Mouse (Mus musculus) neural tube, embryonic 13.5 days (tissue): Measurements from ENCODE around the gene Oas1d. TPM values are rescaled to one million over a fixed set of nuclear protein-coding genes. Genes with fewer than 3 reads are reported as not detected.
"Not testable (repeated sequence)": the region's sequence is repeated elsewhere in the genome, so short reads cannot be mapped to it uniquely, and the experiment has no call there.

Experiments
- ATAC-seq: fragments of 200-750 bp; cut with Nextera tagmentation; 2 replicates; pipeline ENCODE4 v1.8.0; 2017; ENCODE audit warnings: low read depth, mild to moderate bottlenecking, moderate TSS enrichment, moderate library complexity
- H3K27ac ChIP-seq: fragments of 300-500 bp; sonication (generic); replicated peaks from 2 replicates; pipeline ENCODE4 v1.5.1; 2015; ENCODE audit warnings: moderate library complexity, mild to moderate bottlenecking, inconsistent platforms
- H3K27me3 ChIP-seq: fragments of 300-500 bp; sonication (generic); 2 replicates; pipeline ENCODE4 v1.6.1; 2015; ENCODE audit warnings: mild to moderate bottlenecking, inconsistent platforms
- H3K36me3 ChIP-seq: fragments of 300-500 bp; sonication (generic); 2 replicates; pipeline ENCODE4 v1.6.1; 2015; ENCODE audit warnings: mild to moderate bottlenecking, inconsistent platforms
- H3K4me1 ChIP-seq: fragments of 300-500 bp; sonication (generic); replicated peaks from 2 replicates; pipeline ENCODE4 v1.6.1; 2015; ENCODE audit warnings: inconsistent platforms
- H3K4me2 ChIP-seq: fragments of 300-500 bp; sonication (generic); 2 replicates; pipeline ENCODE4 v1.6.1; 2015; ENCODE audit warnings: inconsistent platforms, mild to moderate bottlenecking, moderate library complexity
- H3K4me3 ChIP-seq: fragments of 300-500 bp; sonication (generic); 2 replicates; pipeline ENCODE4 v1.5.1; 2015; ENCODE audit warnings: mild to moderate bottlenecking, inconsistent platforms
- H3K9ac ChIP-seq: fragments of 300-500 bp; sonication (generic); 2 replicates; pipeline ENCODE4 v1.6.1; 2015; ENCODE audit warnings: moderate library complexity, mild to moderate bottlenecking, inconsistent platforms
- H3K9me3 ChIP-seq: fragments of 300-500 bp; sonication (generic); 2 replicates; pipeline ENCODE4 v1.6.1; 2016; ENCODE audit warnings: inconsistent platforms
- WGBS: fragments of 180-500 bp; shearing (Covaris S2); methylation state at CpG from one replicate; pipeline ENCODE4 v1.1.7; 2015; 5-methylcytosine and 5-hydroxymethylcytosine counted together
- polyA plus RNA-seq: library from polyadenylated mRNA; unstranded; fragments of >200 nt; fragmentation: Nextera tagmentation; extraction: Ambion mirVana; gene quantifications from 2 replicates; pipeline ENCODE4 v1.2.1, GENCODE M21; 2015

Gene Oas1d
- not detected in 2 replicates for polyA plus RNA-seq

GRCm38 (mm10) chr5:120914204-120914603 is at the start of gene Oas1d:
Gene Oas1d, plus strand, starts transcription at chr5:120914536.
- not testable (repeated sequence) for H3K9ac ChIP-seq, H3K4me1 ChIP-seq, H3K27me3 ChIP-seq, H3K27ac ChIP-seq, H3K36me3 ChIP-seq, ATAC-seq, H3K9me3 ChIP-seq, H3K4me3 ChIP-seq, H3K4me2 ChIP-seq
- 51% methylated on average over 8 of the region's 8 CpGs for WGBS

- H3K4me1 ChIP-seq, result no peaks in the 10 kb centered on the region
- no peaks in the 10 kb centered on the region for H3K36me3 ChIP-seq
- no peaks in the 10 kb centered on the region for H3K9me3 ChIP-seq
- no peak overlapping the region for H3K4me3 ChIP-seq
- WGBS, result 75% methylated on average over 3 of the region's 3 CpGs
- H3K4me2 ChIP-seq, result no peak overlapping the region
- no peaks in the 10 kb centered on the region for H3K27me3 ChIP-seq
- ATAC-seq, result no peak
- H3K27ac ChIP-seq, result no peak overlapping the region
- no peak overlapping the region for H3K9ac ChIP-seq
Observed at GRCm38 (mm10) chr5:120865336-120865860, 48.9 kb upstream of the Oas1d start.

- no peak overlapping the region for H3K27ac ChIP-seq
- no peak for ATAC-seq
- H3K4me3 ChIP-seq, result no peak overlapping the region
- no peaks in the 10 kb centered on the region for H3K36me3 ChIP-seq
- 75% methylated on average over 7 of the region's 7 CpGs for WGBS
- H3K4me2 ChIP-seq, result no peak overlapping the region
- H3K4me1 ChIP-seq, result no peaks in the 10 kb centered on the region
- no peaks in the 10 kb centered on the region for H3K9me3 ChIP-seq
- H3K9ac ChIP-seq, result no peak overlapping the region
- H3K27me3 ChIP-seq, result 0 out of 2 replicates have a peak, but pooled peaks cover 4% of the 10 kb centered on the region
Observed at GRCm38 (mm10) chr5:120869436-120870015, 44.8 kb upstream of the Oas1d start.

GRCm38 (mm10) chr5:120870081-120870480 is 44.3 kb upstream of the Oas1d start:
- Histone ChIP-seq H3K9me3 (no peaks in the 10 kb centered on the region), H3K4me1 (no peaks in the 10 kb centered on the region), H3K9ac (no peak overlapping the region), H3K27ac (no peak overlapping the region), H3K27me3 (0 out of 2 replicates have a peak, but pooled peaks cover 4% of the 10 kb centered on the region), H3K36me3 (no peaks in the 10 kb centered on the region), H3K4me3 (no peak overlapping the region), H3K4me2 (no peak overlapping the region)
- no peak for ATAC-seq
- 50% methylated on average over 3 of the region's 3 CpGs for WGBS

GRCm38 (mm10) chr5:120870782-120871181 is 43.6 kb upstream of the Oas1d start:
- Histone ChIP-seq H3K9ac (no peak overlapping the region), H3K27me3 (0 out of 2 replicates have a peak, but pooled peaks cover 4% of the 10 kb centered on the region), H3K4me2 (no peak overlapping the region), H3K4me3 (no peak overlapping the region), H3K4me1 (no peaks in the 10 kb centered on the region), H3K27ac (no peak overlapping the region), H3K36me3 (no peaks in the 10 kb centered on the region), H3K9me3 (no peaks in the 10 kb centered on the region)
- 82% methylated on average over 7 of the region's 7 CpGs for WGBS
- no peak for ATAC-seq

- 47% methylated on average over 2 of the region's 2 CpGs for WGBS
- 0 out of 2 replicates have a peak, but pooled peaks cover 4% of the 10 kb centered on the region for H3K27me3 ChIP-seq
- no peaks in the 10 kb centered on the region for H3K36me3 ChIP-seq
- no peaks in the 10 kb centered on the region for H3K4me1 ChIP-seq
- no peak overlapping the region for H3K4me3 ChIP-seq
- H3K4me2 ChIP-seq, result no peak overlapping the region
- H3K27ac ChIP-seq, result no peak overlapping the region
- H3K9ac ChIP-seq, result no peak overlapping the region
- no peak for ATAC-seq
- H3K9me3 ChIP-seq, result no peaks in the 10 kb centered on the region
Observed at GRCm38 (mm10) chr5:120871469-120871868, 42.9 kb upstream of the Oas1d start.

GRCm38 (mm10) chr5:120876839-120877238 is 37.5 kb upstream of the Oas1d start:
- not testable (repeated sequence) for H3K9ac ChIP-seq, H3K9me3 ChIP-seq, H3K4me3 ChIP-seq, H3K36me3 ChIP-seq, H3K27ac ChIP-seq, ATAC-seq, H3K4me2 ChIP-seq, H3K27me3 ChIP-seq, H3K4me1 ChIP-seq
- 78% methylated on average over 2 of the region's 3 CpGs for WGBS

- H3K9me3 ChIP-seq, H3K27ac ChIP-seq, H3K4me3 ChIP-seq, H3K27me3 ChIP-seq, H3K9ac ChIP-seq, H3K36me3 ChIP-seq, H3K4me2 ChIP-seq, ATAC-seq, H3K4me1 ChIP-seq: not testable (repeated sequence)
- 83% methylated on average over 2 of the region's 2 CpGs for WGBS
Observed at GRCm38 (mm10) chr5:120877407-120877806, 36.9 kb upstream of the Oas1d start.

GRCm38 (mm10) chr5:120878803-120879202 is 35.5 kb upstream of the Oas1d start:
- not testable (repeated sequence) for H3K4me1 ChIP-seq, H3K36me3 ChIP-seq, H3K4me3 ChIP-seq, ATAC-seq, H3K27me3 ChIP-seq, H3K4me2 ChIP-seq, H3K9ac ChIP-seq, H3K9me3 ChIP-seq, H3K27ac ChIP-seq
- WGBS, result 58% methylated on average over 2 of the region's 2 CpGs

- not testable (repeated sequence) for H3K4me1 ChIP-seq, H3K36me3 ChIP-seq, H3K27me3 ChIP-seq, ATAC-seq, H3K9me3 ChIP-seq, H3K4me3 ChIP-seq, H3K9ac ChIP-seq, H3K27ac ChIP-seq, H3K4me2 ChIP-seq
- 91% methylated on average over 6 of the region's 6 CpGs for WGBS
Observed at GRCm38 (mm10) chr5:120881681-120882080, 32.7 kb upstream of the Oas1d start.

GRCm38 (mm10) chr5:120887413-120887812 is 26.9 kb upstream of the Oas1d start, which contains the start of gene Oas1g:
Gene Oas1g, minus strand, starts transcription at chr5:120887613.
- not testable (repeated sequence) for H3K4me1 ChIP-seq, H3K27me3 ChIP-seq, H3K9ac ChIP-seq, H3K4me3 ChIP-seq, ATAC-seq, H3K9me3 ChIP-seq, H3K36me3 ChIP-seq, H3K27ac ChIP-seq, H3K4me2 ChIP-seq
- WGBS, result 25% methylated on average over 6 of the region's 9 CpGs

GRCm38 (mm10) chr5:120887831-120888230 is 26.5 kb upstream of the Oas1d start:
- Histone ChIP-seq H3K4me3 (no peak overlapping the region), H3K27ac (no peak overlapping the region), H3K4me1 (no peaks in the 10 kb centered on the region), H3K9me3 (no peaks in the 10 kb centered on the region), H3K27me3 (no peaks in the 10 kb centered on the region), H3K4me2 (no peak overlapping the region), H3K36me3 (no peaks in the 10 kb centered on the region), H3K9ac (no peak overlapping the region)
- WGBS, result 61% methylated on average over 6 of the region's 6 CpGs
- no peak for ATAC-seq

GRCm38 (mm10) chr5:120888294-120888815 is 26.0 kb upstream of the Oas1d start:
- H3K4me3 ChIP-seq, ATAC-seq, H3K9ac ChIP-seq, H3K4me2 ChIP-seq, H3K36me3 ChIP-seq, H3K27me3 ChIP-seq, H3K27ac ChIP-seq, H3K4me1 ChIP-seq, H3K9me3 ChIP-seq: not testable (repeated sequence)
- WGBS, result 33% methylated on average over 4 of the region's 4 CpGs
